Mouse (Mus musculus): ENCODE measurements around the gene Ap2a1. TPM values are rescaled to one million over a fixed set of nuclear protein-coding genes. Genes with fewer than 3 reads are reported as not detected.
A peak's percentile ranks its signal among the peaks of the same experiment; 100 is the strongest.

Gene Ap2a1
- polyA plus RNA-seq, 1 experiment from 2014 or later = 73.5 TPM

DNA sequence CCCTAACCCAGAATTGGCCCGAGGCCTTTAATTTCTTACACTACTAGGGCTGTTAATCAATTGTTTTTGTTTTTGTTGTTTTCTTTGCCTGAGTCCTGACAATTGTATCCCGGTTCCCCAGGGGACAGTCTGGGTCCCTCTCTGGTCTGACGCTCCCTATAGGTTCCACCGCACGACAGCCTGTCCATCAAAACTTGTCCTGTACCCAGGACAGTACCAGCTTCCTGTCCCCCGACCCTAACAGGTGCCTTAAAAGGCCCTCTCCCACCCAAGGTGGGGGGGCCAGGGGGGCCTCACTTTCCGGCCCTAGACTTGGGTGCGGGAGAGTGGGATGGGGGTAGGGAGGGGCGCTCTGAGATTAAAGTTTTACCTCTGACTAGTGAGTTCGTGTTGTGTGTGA, 74.3 kb downstream of the Ap2a1 start:
- H3K27me3 ChIP-seq (replicated peaks; ENCODE audit: control insufficient read depth, insufficient read depth, low read length) = no peaks in the 10 kb centered on the region
- peaks cover 22% of the 10 kb centered on the region; the same call in 1 of the 2 replicates for H3K36me3 ChIP-seq (ENCODE audit: control insufficient read depth, insufficient read depth, low read length)
- peak overlapping the region; percentile 50 for H3K4me3 ChIP-seq (ENCODE audit: low read depth, low read length)
- H3K27ac ChIP-seq (replicated peaks; ENCODE audit: low read depth, low read length) = peak overlapping the region; percentile 91
- 35% methylated on average over 10 of the region's 10 CpGs for WGBS
- DNase-seq (ENCODE audit: low spot score) (no peak), ATAC-seq (ENCODE audit: low read depth) (no peak)
- no peaks in the 10 kb centered on the region for H3K9me3 ChIP-seq (ENCODE audit: control insufficient read depth, low read length)
- peak overlapping the region; percentile 75 for H3K9ac ChIP-seq (ENCODE audit: low read depth, low read length)
- peaks cover 37% of the 10 kb centered on the region for H3K4me1 ChIP-seq (ENCODE audit: control insufficient read depth, insufficient read depth, low read length)
- peak overlapping the region; percentile 90 for H3K4me2 ChIP-seq (ENCODE audit: low read depth, low read length)

GRCm38 (mm10) chr7:44854356-44855031, 74.8 kb downstream of the Ap2a1 start:
- Histone ChIP-seq H3K36me3 (ENCODE audit: control insufficient read depth, insufficient read depth, low read length) (peaks cover 18% of the 10 kb centered on the region; the same call in 1 of the 2 replicates), H3K27me3 (replicated peaks; ENCODE audit: control insufficient read depth, insufficient read depth, low read length) (no peaks in the 10 kb centered on the region), H3K4me1 (ENCODE audit: control insufficient read depth, insufficient read depth, low read length) (peaks cover 37% of the 10 kb centered on the region), H3K4me3 (ENCODE audit: low read depth, low read length) (peak overlapping the region; percentile 50), H3K9ac (ENCODE audit: low read depth, low read length) (peak overlapping the region; percentile 75), H3K27ac (replicated peaks; ENCODE audit: low read depth, low read length) (peak overlapping the region; percentile 91), H3K9me3 (ENCODE audit: control insufficient read depth, low read length) (no peaks in the 10 kb centered on the region), H3K4me2 (ENCODE audit: low read depth, low read length) (peak overlapping the region; percentile 90)
- 3% methylated on average over 40 of the region's 45 CpGs for WGBS
- peak; percentile 27 for ATAC-seq (ENCODE audit: low read depth)
- peak; percentile 88 for DNase-seq (ENCODE audit: low spot score)

DNA sequence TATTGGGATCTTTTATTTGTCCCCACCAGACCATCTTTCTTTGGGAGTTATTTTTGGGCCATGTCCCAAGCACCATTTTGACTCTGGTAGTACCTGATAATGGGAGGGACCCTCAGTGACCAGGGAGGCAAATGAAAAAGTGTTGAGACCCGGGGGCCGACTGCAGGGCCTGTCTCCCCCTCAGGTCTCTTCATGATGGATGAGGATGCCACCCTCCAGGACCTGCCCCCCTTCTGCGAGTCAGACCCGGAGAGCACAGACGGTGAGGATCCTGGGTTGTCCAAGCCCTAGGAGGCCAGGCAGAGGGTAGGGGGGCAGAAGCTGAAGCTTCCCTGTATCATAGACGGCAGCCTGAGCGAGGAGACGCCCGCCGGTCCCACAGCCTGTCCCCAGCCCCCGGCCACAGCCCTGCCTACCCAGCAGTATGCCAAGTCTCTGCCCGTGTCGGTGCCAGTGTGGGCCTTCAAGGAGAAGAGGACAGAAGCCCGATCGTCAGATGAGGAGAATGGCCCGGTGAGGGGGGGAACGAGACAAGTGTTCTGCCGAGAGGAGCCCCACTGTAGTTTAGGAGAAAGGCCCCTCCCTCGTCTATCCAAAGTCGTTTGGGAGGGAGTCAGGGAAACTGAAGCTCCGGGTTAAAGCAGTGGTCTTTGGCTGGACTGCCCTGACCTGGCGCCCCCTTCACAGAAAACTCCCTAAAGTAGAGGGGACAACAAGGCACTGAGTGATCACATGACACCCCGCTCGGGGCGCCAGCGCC, 75.5 kb downstream of the Ap2a1 start:
- WGBS = 34% methylated on average over 25 of the region's 26 CpGs
- Histone ChIP-seq H3K27ac (replicated peaks; ENCODE audit: low read depth, low read length) (peak overlapping the region; percentile 91), H3K4me3 (ENCODE audit: low read depth, low read length) (peak overlapping the region; percentile 50), H3K4me1 (ENCODE audit: control insufficient read depth, insufficient read depth, low read length) (peaks cover 37% of the 10 kb centered on the region), H3K9ac (ENCODE audit: low read depth, low read length) (peak overlapping the region; percentile 75), H3K27me3 (replicated peaks; ENCODE audit: control insufficient read depth, insufficient read depth, low read length) (no peaks in the 10 kb centered on the region), H3K9me3 (ENCODE audit: control insufficient read depth, low read length) (no peaks in the 10 kb centered on the region), H3K36me3 (ENCODE audit: control insufficient read depth, insufficient read depth, low read length) (peaks cover 18% of the 10 kb centered on the region; the same call in 1 of the 2 replicates), H3K4me2 (ENCODE audit: low read depth, low read length) (peak overlapping the region; percentile 90)
- DNase-seq (ENCODE audit: low spot score) (no peak), ATAC-seq (ENCODE audit: low read depth) (no peak)

- Histone ChIP-seq H3K4me3 (ENCODE audit: low read depth, low read length) (no peak overlapping the region), H3K9ac (ENCODE audit: low read depth, low read length) (no peak overlapping the region), H3K27me3 (replicated peaks; ENCODE audit: control insufficient read depth, insufficient read depth, low read length) (no peaks in the 10 kb centered on the region), H3K36me3 (ENCODE audit: control insufficient read depth, insufficient read depth, low read length) (peaks cover 18% of the 10 kb centered on the region; the same call in 1 of the 2 replicates), H3K4me1 (ENCODE audit: control insufficient read depth, insufficient read depth, low read length) (peaks cover 33% of the 10 kb centered on the region), H3K27ac (replicated peaks; ENCODE audit: low read depth, low read length) (no peak overlapping the region), H3K4me2 (ENCODE audit: low read depth, low read length) (no peak overlapping the region; the same call in 1 of the 2 replicates), H3K9me3 (ENCODE audit: control insufficient read depth, low read length) (no peaks in the 10 kb centered on the region)
- ATAC-seq (ENCODE audit: low read depth) (no peak), DNase-seq (ENCODE audit: low spot score) (no peak)
- WGBS = 100% methylated on average over 2 of the region's 2 CpGs
These were observed 76.2 kb downstream of the Ap2a1 start for GRCm38 (mm10) chr7:44853065-44853464.

GRCm38 (mm10) chr7:44852259-44853027, 76.9 kb downstream of the Ap2a1 start:
- peaks cover 18% of the 10 kb centered on the region; the same call in 1 of the 2 replicates for H3K36me3 ChIP-seq (ENCODE audit: control insufficient read depth, insufficient read depth, low read length)
- no peaks in the 10 kb centered on the region for H3K27me3 ChIP-seq (replicated peaks; ENCODE audit: control insufficient read depth, insufficient read depth, low read length)
- H3K4me1 ChIP-seq (ENCODE audit: control insufficient read depth, insufficient read depth, low read length) = peaks cover 35% of the 10 kb centered on the region
- H3K4me2 ChIP-seq (ENCODE audit: low read depth, low read length) = no peak overlapping the region
- DNase-seq (ENCODE audit: low spot score) (no peak), ATAC-seq (ENCODE audit: low read depth) (no peak)
- no peaks in the 10 kb centered on the region for H3K9me3 ChIP-seq (ENCODE audit: control insufficient read depth, low read length)
- no peak overlapping the region for H3K9ac ChIP-seq (ENCODE audit: low read depth, low read length)
- 93% methylated on average over 33 of the region's 36 CpGs for WGBS
- no peak overlapping the region for H3K27ac ChIP-seq (replicated peaks; ENCODE audit: low read depth, low read length)
- H3K4me3 ChIP-seq (ENCODE audit: low read depth, low read length) = no peak overlapping the region

GRCm38 (mm10) chr7:44851625-44852234, 77.6 kb downstream of the Ap2a1 start:
- Histone ChIP-seq H3K4me2 (ENCODE audit: low read depth, low read length) (no peak overlapping the region), H3K4me1 (ENCODE audit: control insufficient read depth, insufficient read depth, low read length) (peaks cover 36% of the 10 kb centered on the region), H3K36me3 (ENCODE audit: control insufficient read depth, insufficient read depth, low read length) (peaks cover 20% of the 10 kb centered on the region; the same call in 1 of the 2 replicates), H3K9me3 (ENCODE audit: control insufficient read depth, low read length) (no peaks in the 10 kb centered on the region), H3K27me3 (replicated peaks; ENCODE audit: control insufficient read depth, insufficient read depth, low read length) (no peaks in the 10 kb centered on the region), H3K4me3 (ENCODE audit: low read depth, low read length) (no peak overlapping the region), H3K27ac (replicated peaks; ENCODE audit: low read depth, low read length) (no peak overlapping the region; the same call in 1 of the 2 replicates), H3K9ac (ENCODE audit: low read depth, low read length) (no peak overlapping the region)
- ATAC-seq (ENCODE audit: low read depth) = no peak
- WGBS = 93% methylated on average over 12 of the region's 12 CpGs
- DNase-seq (ENCODE audit: low spot score) = no peak

- Histone ChIP-seq H3K4me1 (ENCODE audit: control insufficient read depth, insufficient read depth, low read length) (peaks cover 30% of the 10 kb centered on the region), H3K9me3 (ENCODE audit: control insufficient read depth, low read length) (no peaks in the 10 kb centered on the region)
These were observed 78.3 kb downstream of the Ap2a1 start for GRCm38 (mm10) chr7:44850789-44851624.

More at GRCm38 (mm10) chr7:44850789-44851624, 78.3 kb downstream of the Ap2a1 start:
- Histone ChIP-seq H3K27me3 (replicated peaks; ENCODE audit: control insufficient read depth, insufficient read depth, low read length) (no peaks in the 10 kb centered on the region), H3K4me2 (ENCODE audit: low read depth, low read length) (peak overlapping the region; percentile 66), H3K27ac (replicated peaks; ENCODE audit: low read depth, low read length) (peak overlapping the region; percentile 95), H3K9ac (ENCODE audit: low read depth, low read length) (peak overlapping the region; percentile 81), H3K36me3 (ENCODE audit: control insufficient read depth, insufficient read depth, low read length) (peaks cover 28% of the 10 kb centered on the region), H3K4me3 (ENCODE audit: low read depth, low read length) (peak overlapping the region; percentile 68)
- 83% methylated on average over 8 of the region's 8 CpGs for WGBS
- DNase-seq (ENCODE audit: low spot score) (no peak), ATAC-seq (ENCODE audit: low read depth) (no peak)

Measured in embryonic facial prominence, embryonic 14.5 days (tissue).